12 mouse cellular contexts compared by ENCODE assay signal in genomic region chr9:30149481-30150468, GRCm38 (mm10).
DNase-seq lines count a peak whose midpoint lies in the region; ATAC-seq and TF ChIP-seq lines count a peak whose summit lies in the region.
"Had no signal": no experiment of that assay in that cellular context is flagged by ENCODE, and none has a peak within 500 bp of the region (broad histone marks: within the 10 kb centered on the region; RNA-seq: fewer than 3 reads in every experiment).

No protein-coding gene starts in this region.

- 0 out of 2 replicates have a peak, but pooled peaks cover 3% of the 10 kb centered on the region for H3K27me3 ChIP-seq in kidney, embryonic 14.5 days (ENCODE audit: control insufficient read depth, insufficient read depth, low read length)
- no peaks in the 10 kb centered on the region for H3K27me3 ChIP-seq in embryonic facial prominence, embryonic 10.5 days (replicated peaks; ENCODE audit: low read depth, poor library complexity, severe bottlenecking)
- no peaks in the 10 kb centered on the region for H3K27me3 ChIP-seq in hindbrain, embryonic 13.5 days
- no peaks in the 10 kb centered on the region for H3K27me3 ChIP-seq in midbrain, postnatal 0 days (ENCODE audit: insufficient read depth, low read length)
- H3K27me3 ChIP-seq: neural tube, embryonic 12.5 days had no signal

- no peak overlapping the region for H3K27ac ChIP-seq in kidney, embryonic 14.5 days (ENCODE audit: low read depth, low read length)
- peak overlapping the region; percentile 12; the same call in 1 of the 2 replicates for H3K27ac ChIP-seq in embryonic facial prominence, embryonic 10.5 days (replicated peaks)
- 0 out of 2 replicates have a peak overlapping the region, but pooled peaks have one; percentile 13 for H3K27ac ChIP-seq in hindbrain, embryonic 13.5 days
- no peak overlapping the region for H3K27ac ChIP-seq in midbrain, postnatal 0 days (ENCODE audit: low read depth, low read length)
- H3K27ac ChIP-seq: neural tube, embryonic 12.5 days had no signal

- no peaks in the 10 kb centered on the region for H3K9me3 ChIP-seq in kidney, embryonic 14.5 days (ENCODE audit: control insufficient read depth, low read length)
- no peaks in the 10 kb centered on the region for H3K9me3 ChIP-seq in embryonic facial prominence, embryonic 10.5 days
- no peaks in the 10 kb centered on the region for H3K9me3 ChIP-seq in hindbrain, embryonic 13.5 days
- no peaks in the 10 kb centered on the region for H3K9me3 ChIP-seq in midbrain, postnatal 0 days (ENCODE audit: low read length)
- H3K9me3 ChIP-seq: neural tube, embryonic 12.5 days had no signal

- H3K4me1 ChIP-seq in kidney, embryonic 14.5 days (ENCODE audit: control insufficient read depth, insufficient read depth, low read length), result no peaks in the 10 kb centered on the region
- H3K4me1 ChIP-seq in embryonic facial prominence, embryonic 10.5 days, result peaks cover 15% of the 10 kb centered on the region
- peaks cover 22% of the 10 kb centered on the region for H3K4me1 ChIP-seq in hindbrain, embryonic 13.5 days (replicated peaks)
- H3K4me1 ChIP-seq in midbrain, postnatal 0 days (ENCODE audit: insufficient read depth, low read length), result no peaks in the 10 kb centered on the region

- WGBS in kidney, embryonic 14.5 days, result 26% methylated on average over 17 of the region's 17 CpGs
- 45% methylated on average over 17 of the region's 17 CpGs for WGBS in embryonic facial prominence, embryonic 10.5 days
- WGBS in hindbrain, embryonic 13.5 days, result 51% methylated on average over 17 of the region's 17 CpGs
- WGBS in midbrain, postnatal 0 days, result 55% methylated on average over 17 of the region's 17 CpGs

- no peak overlapping the region for H3K9ac ChIP-seq in kidney, embryonic 14.5 days (ENCODE audit: low read depth, low read length)
- H3K9ac ChIP-seq in hindbrain, embryonic 13.5 days, result no peak overlapping the region
- no peak overlapping the region for H3K9ac ChIP-seq in midbrain, postnatal 0 days (replicated peaks; ENCODE audit: low read length, poor library complexity, severe bottlenecking)
- H3K9ac ChIP-seq: neural tube, embryonic 12.5 days had no signal

- H3K4me2 ChIP-seq in kidney, embryonic 14.5 days (replicated peaks; ENCODE audit: low read depth, low read length), result no peak overlapping the region
- no peak overlapping the region for H3K4me2 ChIP-seq in hindbrain, embryonic 13.5 days
- H3K4me2 ChIP-seq in midbrain, postnatal 0 days (ENCODE audit: low read depth, low read length, poor library complexity, severe bottlenecking), result no peak overlapping the region
- H3K4me2 ChIP-seq: neural tube, embryonic 12.5 days had no signal

- peak; percentile 75; the same call in 1 of the 2 replicates for ATAC-seq in kidney, embryonic 14.5 days (ENCODE audit: low FRiP score, low TSS enrichment)
- ATAC-seq in hindbrain, embryonic 13.5 days (ENCODE audit: low FRiP score), result peak; percentile 43; the same call in 1 of the 2 replicates
- ATAC-seq in midbrain, postnatal 0 days (ENCODE audit: low FRiP score), result no peak
- ATAC-seq in granulocyte monocyte progenitor cell, adult 5-6 weeks (replicated peaks; ENCODE audit: poor library complexity, severe bottlenecking), result no peak
- ATAC-seq in megakaryocyte progenitor cell, adult 5-6 weeks (replicated peaks; ENCODE audit: poor library complexity), result no peak

- H3K4me3 ChIP-seq in kidney, embryonic 14.5 days (ENCODE audit: low read length), result no peak overlapping the region
- no peak overlapping the region for H3K4me3 ChIP-seq in embryonic facial prominence, embryonic 10.5 days
- no peak overlapping the region for H3K4me3 ChIP-seq in hindbrain, embryonic 13.5 days
- no peak overlapping the region for H3K4me3 ChIP-seq in midbrain, postnatal 0 days (ENCODE audit: low read depth, low read length)
- H3K4me3 ChIP-seq: neural tube, embryonic 12.5 days had no signal

- DNase-seq in kidney, postnatal 25 days, result no peak
- DNase-seq in embryonic facial prominence, embryonic 10.5 days (ENCODE audit: low spot score), result peak; percentile 61
- peak; percentile 60 for DNase-seq in midbrain, postnatal 0 days (ENCODE audit: low spot score)
- no peak for DNase-seq in ovary, adult 18-20 months (ENCODE audit: low spot score)
- DNase-seq: kidney, adult 18-20 months; lung, postnatal 10 days; thymus, adult 18-20 months had no signal

- no peak for TF ChIP-seq CTCF in midbrain, postnatal 0 days (IDR thresholded peaks at IDR 0.05)

- H3K36me3 ChIP-seq in kidney, embryonic 14.5 days (ENCODE audit: control insufficient read depth, insufficient read depth, low read length), result no peaks in the 10 kb centered on the region
- no peaks in the 10 kb centered on the region for H3K36me3 ChIP-seq in embryonic facial prominence, embryonic 10.5 days (replicated peaks)
- no peaks in the 10 kb centered on the region for H3K36me3 ChIP-seq in hindbrain, embryonic 13.5 days
- no peaks in the 10 kb centered on the region for H3K36me3 ChIP-seq in midbrain, postnatal 0 days (ENCODE audit: insufficient read depth, low read length)
- H3K36me3 ChIP-seq: neural tube, embryonic 12.5 days had no signal

Comparison
In these comparisons a context has a peak if more than half of its experiments do, and no peak if none do; other contexts are left out.
1. ATAC-seq: peak in kidney, embryonic 14.5 days (single experiment) and hindbrain, embryonic 13.5 days (single experiment); none in midbrain, postnatal 0 days (single experiment), granulocyte monocyte progenitor cell, adult 5-6 weeks (single experiment) and megakaryocyte progenitor cell, adult 5-6 weeks (single experiment).
2. H3K27ac ChIP-seq: peak in embryonic facial prominence, embryonic 10.5 days (single experiment) and hindbrain, embryonic 13.5 days (single experiment); none in kidney, embryonic 14.5 days (single experiment) and midbrain, postnatal 0 days (single experiment).
3. DNase-seq: peak in embryonic facial prominence, embryonic 10.5 days (single experiment) and midbrain, postnatal 0 days (single experiment); none in kidney, postnatal 25 days (0 of 2) and ovary, adult 18-20 months (single experiment).